Mouse (Mus musculus): Measurements from ENCODE around the gene Spem2.
"Not testable (repeated sequence)": the region's sequence is repeated elsewhere in the genome, so short reads cannot be mapped to it uniquely, and the experiment has no call there.

The Spem2 gene

DNA sequence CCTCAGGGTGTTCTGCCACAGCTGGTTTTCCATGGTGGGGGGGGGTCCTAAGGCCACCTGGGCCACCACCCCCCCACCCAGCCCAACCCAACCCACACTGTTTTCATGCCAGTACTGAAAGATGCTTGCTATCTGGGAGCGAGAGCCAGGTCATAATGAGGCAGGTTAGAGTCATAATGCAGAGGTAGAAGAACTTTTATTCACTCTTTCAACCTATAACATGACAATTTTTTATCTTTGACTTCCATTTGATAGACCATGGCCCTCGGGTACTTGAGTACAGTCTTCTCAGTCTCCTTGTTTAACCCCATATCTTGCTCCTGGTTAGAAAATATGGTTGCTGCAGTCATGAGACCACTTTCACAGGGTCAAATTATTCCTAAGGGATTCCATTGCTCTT, at the start of gene Spem2:
TSS of gene Spem2 (minus strand) at position 101 of the 400 bp plus-strand sequence.
- DNase-seq, result no peak

DNA sequence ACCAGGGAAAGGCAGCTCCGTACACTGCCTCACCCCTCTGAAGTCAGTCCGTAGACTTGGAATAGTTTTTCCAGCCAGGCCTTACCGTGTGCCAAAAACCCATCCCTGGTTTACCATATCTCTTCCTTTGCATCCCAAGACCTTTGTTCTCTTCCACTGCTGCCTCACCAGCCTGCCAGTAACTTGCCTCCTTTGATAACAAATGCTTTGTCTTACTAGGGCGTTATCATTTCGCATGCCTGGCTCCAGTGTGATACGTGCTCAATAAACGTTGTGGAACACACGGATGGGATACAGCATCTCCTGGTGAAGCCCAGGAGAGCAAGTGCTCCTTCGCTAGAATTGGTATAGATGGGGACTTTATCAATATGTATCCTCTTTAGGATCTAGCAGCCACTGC, 49.1 kb upstream of the Spem2 start:
- no peak for DNase-seq

DNA sequence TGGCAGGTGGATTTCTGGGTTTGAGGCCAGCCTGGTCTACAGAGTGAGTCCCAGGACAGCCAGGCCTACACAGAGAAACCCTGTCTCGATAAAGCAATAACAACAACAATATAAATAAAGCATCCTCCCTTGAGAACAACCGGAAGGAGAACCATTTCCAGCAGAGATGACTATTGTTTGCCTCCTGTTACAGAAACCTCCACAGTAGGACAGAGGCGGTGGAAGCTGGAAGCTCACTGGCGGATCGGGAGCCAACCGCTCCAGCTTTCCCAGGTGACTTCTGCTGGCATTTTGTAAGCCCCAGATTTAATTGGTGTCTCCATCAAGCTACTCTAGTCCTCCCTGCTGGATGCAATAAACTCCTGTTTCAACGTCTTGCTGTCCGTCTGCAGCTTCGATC, 47.3 kb upstream of the Spem2 start:
- DNase-seq, result no peak

DNA sequence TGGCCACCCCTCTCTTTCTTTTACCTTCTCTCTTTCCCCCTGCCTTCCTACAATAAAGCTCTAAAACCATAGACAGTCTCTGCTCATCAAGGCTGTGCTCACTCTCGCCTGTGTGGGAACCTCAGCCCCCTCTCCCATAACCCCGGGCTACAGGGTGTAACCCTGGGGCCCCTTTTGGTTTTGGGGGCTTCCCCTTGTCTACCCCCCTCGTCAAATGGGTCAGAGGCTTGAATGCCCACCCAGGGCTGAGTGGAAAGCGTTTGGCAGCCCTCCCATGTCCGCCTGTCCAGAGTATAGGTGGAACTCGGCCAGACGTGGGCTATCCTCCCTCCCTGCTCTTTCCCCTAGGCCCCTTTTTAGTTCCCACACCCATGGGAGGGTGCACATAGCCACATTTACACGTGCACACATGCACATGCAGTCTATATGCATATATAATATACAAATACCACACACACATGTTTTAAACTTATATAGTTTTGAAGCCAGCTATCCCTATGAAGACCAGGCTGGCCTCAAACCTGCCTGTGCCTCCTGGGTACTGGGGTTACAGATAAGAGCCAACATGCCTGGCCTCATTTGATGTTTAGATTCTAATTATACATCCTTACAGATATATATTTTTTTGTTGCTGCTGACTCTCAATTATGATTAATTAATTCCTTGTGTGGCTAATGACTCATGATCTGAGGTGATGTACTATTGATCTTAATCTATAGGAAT, 46.0 kb upstream of the Spem2 start:
- no peak for DNase-seq

DNA sequence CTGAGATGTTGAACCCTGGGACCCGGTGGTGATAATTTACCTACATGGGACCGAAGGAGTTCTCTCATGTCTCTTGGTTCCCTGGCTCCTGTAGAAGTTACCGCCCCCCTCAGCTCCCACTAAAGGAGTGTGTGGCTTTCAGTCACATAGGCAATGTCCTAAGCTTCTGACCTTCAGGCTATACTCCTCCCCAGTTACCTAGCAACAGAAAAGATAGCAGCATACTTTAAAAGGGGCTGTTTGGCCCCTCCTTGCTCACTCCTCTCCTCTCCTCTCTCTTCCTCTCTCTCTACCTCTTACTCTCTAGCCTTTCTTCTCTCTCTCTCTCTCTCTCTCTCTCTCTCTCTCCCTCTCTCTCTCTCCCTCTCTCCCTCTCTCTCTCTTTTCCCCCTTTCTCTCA, 45.5 kb upstream of the Spem2 start:
- not testable (repeated sequence) for DNase-seq

GRCm38 (mm10) chr11:69858113-69858998, 40.1 kb upstream of the Spem2 start, which contains the start of gene Tnk1:
Gene Tnk1 (minus strand): TSS chr11:69858730.
- peak; percentile 51 to 70 for DNase-seq

GRCm38 (mm10) chr11:69855347-69855746, 37.1 kb upstream of the Spem2 start:
- peak; percentile 73 to 80 for DNase-seq

GRCm38 (mm10) chr11:69854680-69855079, 36.4 kb upstream of the Spem2 start:
- no peak for DNase-seq

GRCm38 (mm10) chr11:69853994-69854393, 35.7 kb upstream of the Spem2 start:
- no peak for DNase-seq

- DNase-seq, result no peak
Measured at GRCm38 (mm10) chr11:69850754-69851153, 32.5 kb upstream of the Spem2 start.

DNA sequence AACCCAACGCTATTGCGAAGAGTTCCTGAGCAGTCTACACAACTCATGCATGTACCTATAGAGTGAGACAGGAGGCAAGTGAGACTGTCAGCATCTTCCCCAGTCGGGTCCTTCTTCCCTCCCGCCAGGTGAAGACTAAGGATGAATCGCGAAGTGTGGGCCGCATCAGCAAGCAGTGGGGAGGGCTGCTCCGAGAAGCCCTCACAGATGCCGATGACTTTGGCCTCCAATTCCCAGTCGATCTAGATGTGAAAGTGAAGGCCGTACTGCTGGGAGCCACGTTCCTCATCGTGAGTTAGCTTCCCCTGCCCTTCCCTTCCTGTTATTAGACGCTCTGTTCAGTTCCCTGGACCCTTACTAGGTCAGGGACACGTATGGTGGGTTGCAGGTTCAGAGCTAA, 31.6 kb upstream of the Spem2 start:
- no peak for DNase-seq

DNA sequence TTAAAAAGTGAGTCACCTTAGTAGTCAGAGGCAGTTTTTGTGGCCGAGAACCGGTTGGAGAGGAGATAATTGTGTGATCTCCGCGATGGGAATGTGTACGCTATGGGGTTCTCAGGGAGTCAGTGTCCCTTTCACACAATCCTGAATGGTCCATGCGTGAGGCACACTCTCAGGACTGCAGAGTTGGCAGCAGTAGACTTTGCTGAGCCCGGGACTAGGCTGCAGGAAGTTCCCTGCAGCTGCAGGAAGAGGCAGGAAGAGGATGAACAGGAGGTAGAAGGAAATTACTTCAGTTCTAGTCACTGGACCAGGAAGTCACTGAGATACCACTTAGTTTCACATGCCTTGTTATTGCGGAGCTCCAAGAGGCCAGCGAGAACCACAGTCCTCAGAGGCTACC, 30.9 kb upstream of the Spem2 start:
- DNase-seq, result no peak

GRCm38 (mm10) chr11:69848021-69848420, 29.8 kb upstream of the Spem2 start:
- DNase-seq, result no peak

GRCm38 (mm10) chr11:69846738-69847688, 28.7 kb upstream of the Spem2 start:
- peak; percentile 39 to 58 for DNase-seq

- peak; percentile 95 to 97 for DNase-seq
Measured at GRCm38 (mm10) chr11:69846198-69846680, 28.0 kb upstream of the Spem2 start, which contains the start of gene Plscr3. Gene Plscr3 (plus strand): TSS chr11:69846376.

DNA sequence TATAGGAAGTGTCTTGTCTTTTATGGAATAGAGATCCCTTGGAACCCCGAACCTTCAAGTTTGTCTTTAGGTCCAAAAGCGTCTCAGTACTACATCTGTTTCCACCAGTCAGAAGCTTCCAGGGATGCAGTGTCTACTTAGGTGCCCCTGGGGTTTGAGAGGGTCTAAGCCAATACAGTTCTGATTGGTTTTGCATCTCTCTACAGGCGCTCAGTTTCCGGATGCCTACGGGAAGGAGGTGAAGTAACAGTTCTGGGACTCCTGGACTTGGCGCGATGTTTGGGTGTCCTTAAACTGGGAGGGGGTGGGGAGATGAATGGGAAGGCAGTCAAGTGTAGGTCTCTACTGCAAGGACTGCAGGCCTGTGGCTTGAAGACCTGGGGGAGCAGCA, 20.4 kb upstream of the Spem2 start:
- no peak for DNase-seq

- DNase-seq, result peak; percentile 96 to 98
Measured at GRCm38 (mm10) chr11:69837952-69838713, 19.9 kb upstream of the Spem2 start, which contains the start of gene Tmem256. Gene Tmem256 (plus strand): TSS chr11:69838514.

DNA sequence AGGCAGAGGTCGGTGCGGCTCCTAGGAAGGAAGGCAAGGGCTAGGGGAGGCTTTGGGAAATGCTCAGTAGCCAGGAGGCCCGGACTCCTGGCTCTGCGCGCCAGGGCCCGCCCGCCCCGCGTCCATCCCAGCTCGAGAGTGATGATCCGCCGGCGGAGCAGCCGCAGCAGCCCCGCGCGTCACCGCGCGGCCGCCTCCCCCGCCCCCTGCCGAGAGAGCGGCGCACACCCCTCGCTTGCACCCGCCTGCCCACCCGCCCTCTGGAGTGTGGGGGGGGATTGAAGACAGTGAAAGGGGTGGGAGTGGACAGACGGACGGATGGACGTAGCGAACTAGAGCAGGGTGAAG, 19.3 kb upstream of the Spem2 start, which contains the start of gene Nlgn2:
TSS of gene Nlgn2 (minus strand) at position 181 of the 348 bp plus-strand sequence.
- no peak for DNase-seq

GRCm38 (mm10) chr11:69836703-69837576, 18.7 kb upstream of the Spem2 start:
- peak; percentile 49 to 66 for DNase-seq

DNA sequence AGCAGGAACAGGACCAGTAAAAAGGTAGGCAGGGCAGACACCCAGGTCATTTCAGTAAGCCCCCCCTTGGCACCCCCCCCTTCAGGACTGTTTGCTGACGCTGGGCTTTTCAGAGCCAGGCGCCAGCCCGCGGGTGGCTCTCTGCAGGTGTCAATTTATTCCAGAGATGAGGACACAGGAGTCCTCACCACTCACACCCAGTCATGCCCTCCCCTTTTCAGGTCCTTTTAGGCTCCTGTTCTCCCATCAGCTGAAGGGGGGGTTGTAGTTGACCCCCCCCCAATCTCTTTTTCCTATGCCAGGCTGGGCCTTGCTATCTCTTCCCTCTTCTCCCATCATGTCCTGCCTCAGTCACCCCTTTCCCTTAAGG, 17.7 kb upstream of the Spem2 start:
- no peak for DNase-seq

Measured in kidney, postnatal 4 days (tissue).